Comparison of ENCODE assay signal across 8 mouse cellular contexts in genomic region chr2:181287338-181287957, GRCm38 (mm10). TPM values are rescaled to one million over a fixed set of nuclear protein-coding genes. Genes with fewer than 3 reads are reported as not detected.
DNase-seq lines count a peak whose midpoint lies in the region; ATAC-seq and TF ChIP-seq lines count a peak whose summit lies in the region.

No protein-coding gene starts in this region.

- peaks cover 28% of the 10 kb centered on the region for H3K4me1 ChIP-seq in bone marrow macrophage, adult 2 months (ENCODE audit: control insufficient read depth, insufficient read depth, low read length)
- H3K4me1 ChIP-seq in heart, embryonic 16.5 days (ENCODE audit: control insufficient read depth, insufficient read depth, low read length), result peaks cover 13% of the 10 kb centered on the region
- peaks cover 12% of the 10 kb centered on the region for H3K4me1 ChIP-seq in lung, embryonic 16.5 days (replicated peaks; ENCODE audit: control insufficient read depth, insufficient read depth, low read length)
- H3K4me1 ChIP-seq in thymus, adult 2 months (replicated peaks; ENCODE audit: control insufficient read depth, insufficient read depth, low read length), result 0 out of 2 replicates have a peak, but pooled peaks cover 2% of the 10 kb centered on the region

- no peak for TF ChIP-seq CTCF in bone marrow macrophage, adult 2 months (IDR thresholded peaks at IDR 0.05; ENCODE audit: low read depth, low read length)
- no peak for TF ChIP-seq CTCF in thymus, adult 2 months (IDR thresholded peaks at IDR 0.05; ENCODE audit: borderline replicate concordance, control insufficient read depth, extremely low read depth, insufficient read depth, low read length, poor library complexity)

- H3K36me3 ChIP-seq in heart, embryonic 16.5 days (ENCODE audit: control insufficient read depth, insufficient read depth), result 0 out of 2 replicates have a peak, but pooled peaks cover 2% of the 10 kb centered on the region
- peaks cover 3% of the 10 kb centered on the region for H3K36me3 ChIP-seq in lung, embryonic 16.5 days (ENCODE audit: control insufficient read depth, insufficient read depth, low read length)
- no peaks in the 10 kb centered on the region for H3K36me3 ChIP-seq in thymus, adult 2 months (ENCODE audit: control insufficient read depth, insufficient read depth, low read length)

- peak overlapping the region; percentile 72 for H3K4me3 ChIP-seq in bone marrow macrophage, adult 2 months (ENCODE audit: insufficient read depth, low read length)
- H3K4me3 ChIP-seq in heart, embryonic 16.5 days (ENCODE audit: low read length), result peak overlapping the region; percentile 84
- peak overlapping the region; percentile 79 for H3K4me3 ChIP-seq in lung, embryonic 16.5 days (ENCODE audit: low read length)
- peak overlapping the region; percentile 79 for H3K4me3 ChIP-seq in thymus, adult 2 months (ENCODE audit: control insufficient read depth, insufficient read depth, low read length)

- ATAC-seq in CD4-positive, CD25-positive, alpha-beta regulatory T cell, adult 4 months, result peak; percentile 61
- ATAC-seq in erythroblast, adult 5-6 weeks (replicated peaks; ENCODE audit: low FRiP score, poor library complexity, severe bottlenecking), result peak; percentile 61
- ATAC-seq in heart, embryonic 16.5 days (replicated peaks; ENCODE audit: extremely low read depth, insufficient read depth, low FRiP score), result peak; percentile 86
- ATAC-seq in lung, embryonic 16.5 days (ENCODE audit: low read depth), result peak; percentile 92

- peak overlapping the region; percentile 62 for H3K4me2 ChIP-seq in heart, embryonic 16.5 days (ENCODE audit: low read depth, low read length)
- H3K4me2 ChIP-seq in lung, embryonic 16.5 days (ENCODE audit: low read depth, low read length), result peak overlapping the region; percentile 84

- H3K9ac ChIP-seq in heart, embryonic 16.5 days (ENCODE audit: low read length), result peak overlapping the region; percentile 95
- H3K9ac ChIP-seq in lung, embryonic 16.5 days (ENCODE audit: low read length), result peak overlapping the region; percentile 96

- TF ChIP-seq POLR2A in bone marrow macrophage, adult 2 months (IDR thresholded peaks at IDR 0.05; ENCODE audit: borderline replicate concordance, low read depth, low read length), result no peak
- TF ChIP-seq POLR2A in thymus, adult 2 months (IDR thresholded peaks at IDR 0.05; ENCODE audit: control insufficient read depth, extremely low read depth, insufficient read depth, low read length, poor library complexity), result peak; percentile 93

- no peaks in the 10 kb centered on the region for H3K9me3 ChIP-seq in heart, embryonic 16.5 days (replicated peaks; ENCODE audit: control insufficient read depth, low read length)
- no peaks in the 10 kb centered on the region for H3K9me3 ChIP-seq in lung, embryonic 16.5 days (ENCODE audit: control insufficient read depth, low read length)

- H3K27me3 ChIP-seq in heart, embryonic 16.5 days (ENCODE audit: control insufficient read depth, insufficient read depth, low read length), result no peaks in the 10 kb centered on the region
- no peaks in the 10 kb centered on the region for H3K27me3 ChIP-seq in lung, embryonic 16.5 days (ENCODE audit: control insufficient read depth, insufficient read depth, low read depth, low read length)
- no peaks in the 10 kb centered on the region for H3K27me3 ChIP-seq in thymus, adult 2 months (ENCODE audit: control insufficient read depth, insufficient read depth, low read length)

- 1% methylated on average over 27 of the region's 71 CpGs for WGBS in heart, embryonic 16.5 days
- 0% methylated on average over 17 of the region's 71 CpGs for WGBS in lung, embryonic 16.5 days
- 4% methylated on average over 47 of the region's 71 CpGs for WGBS in thymus, adult 2 months

- peak; percentile 67 to 82 for DNase-seq in layer of hippocampus, adult 18-20 months (ENCODE audit: low spot score in 2 of 2)
- peak; percentile 70 for DNase-seq in ovary, adult 18-20 months (ENCODE audit: low spot score)
- DNase-seq in thymus, adult 2 months, result peak; percentile 84

- H3K27ac ChIP-seq in bone marrow macrophage, adult 2 months (ENCODE audit: insufficient read depth, low read depth, low read length), result peak overlapping the region; percentile 58
- peak overlapping the region; percentile 97 for H3K27ac ChIP-seq in heart, embryonic 16.5 days (ENCODE audit: low read length)
- H3K27ac ChIP-seq in lung, embryonic 16.5 days (ENCODE audit: low read length), result peak overlapping the region; percentile 96
- peak overlapping the region; percentile 83 for H3K27ac ChIP-seq in thymus, adult 2 months (ENCODE audit: control insufficient read depth, insufficient read depth, low read length)

RNA-seq across cellular contexts. Expression of gene Gmeb2, which starts 0.4 kb away (rescaled TPM):
- polyA plus RNA-seq in CD4-positive, CD25-positive, alpha-beta regulatory T cell, adult 4 months (2017; shearing (Covaris generic)), result 1 to 10 TPM; 9.5 to 9.7 TPM
- polyA plus RNA-seq in bone marrow macrophage, adult 2 months (2012; ENCODE audit: insufficient read depth, insufficient read length, missing spikeins), result 11.4 and 16.4 TPM in 2 replicates
- 23.6 and 24.6 TPM in 2 replicates for total RNA-seq in erythroblast, adult 5-6 weeks (2015; ENCODE audit: low replicate concordance)
- total RNA-seq in erythroblast, adult 5-6 weeks (2017; ENCODE audit: low replicate concordance), result 15.4 and 41.7 TPM in 2 replicates
- polyA plus RNA-seq in heart, embryonic 16.5 days (2015; fragmentation: Nextera tagmentation; extraction: Ambion mirVana), result 8.8 and 9.3 TPM in 2 replicates
- 10 to 100 TPM; 17.9 to 18.1 TPM for total RNA-seq in layer of hippocampus, adult 18-20 months (2021)
- polyA plus RNA-seq in lung, embryonic 16.5 days (2015; fragmentation: Nextera tagmentation; extraction: Ambion mirVana), result 14.3 and 15.9 TPM in 2 replicates
- 60.8 and 62.4 TPM in 2 replicates for polyA plus RNA-seq in thymus, adult 2 months (2012; rRNA removed)

RNA-seq across cellular contexts. Expression of gene Stmn3, which starts 26.9 kb away (rescaled TPM):
- not detected for polyA plus RNA-seq in CD4-positive, CD25-positive, alpha-beta regulatory T cell, adult 4 months (2017; shearing (Covaris generic))
- not detected in 2 replicates for polyA plus RNA-seq in bone marrow macrophage, adult 2 months (2012; ENCODE audit: insufficient read depth, insufficient read length, missing spikeins)
- total RNA-seq in erythroblast, adult 5-6 weeks (2015; ENCODE audit: low replicate concordance), result not detected in 2 replicates
- not detected in 2 replicates for total RNA-seq in erythroblast, adult 5-6 weeks (2017; ENCODE audit: low replicate concordance)
- polyA plus RNA-seq in heart, embryonic 16.5 days (2015; fragmentation: Nextera tagmentation; extraction: Ambion mirVana), result 1.4 and 1.9 TPM in 2 replicates
- total RNA-seq in layer of hippocampus, adult 18-20 months (2021), result 100 to 1,000 TPM; 560 to 580 TPM
- polyA plus RNA-seq in lung, embryonic 16.5 days (2015; fragmentation: Nextera tagmentation; extraction: Ambion mirVana), result 4.8 and 9.3 TPM in 2 replicates
- 0.15 TPM in 1 of 2 replicates, not detected in the other for polyA plus RNA-seq in thymus, adult 2 months (2012; rRNA removed)

RNA-seq across cellular contexts. Expression of gene Rtel1, which starts 32.1 kb away (rescaled TPM):
- 10 to 100 TPM; 42.4 to 44.3 TPM for polyA plus RNA-seq in CD4-positive, CD25-positive, alpha-beta regulatory T cell, adult 4 months (2017; shearing (Covaris generic))
- 17.1 and 27.3 TPM in 2 replicates for polyA plus RNA-seq in bone marrow macrophage, adult 2 months (2012; ENCODE audit: insufficient read depth, insufficient read length, missing spikeins)
- total RNA-seq in erythroblast, adult 5-6 weeks (2015; ENCODE audit: low replicate concordance), result 7.7 and 17.5 TPM in 2 replicates
- total RNA-seq in erythroblast, adult 5-6 weeks (2017; ENCODE audit: low replicate concordance), result 19.9 and 23.7 TPM in 2 replicates
- 23.8 and 25.9 TPM in 2 replicates for polyA plus RNA-seq in heart, embryonic 16.5 days (2015; fragmentation: Nextera tagmentation; extraction: Ambion mirVana)
- total RNA-seq in layer of hippocampus, adult 18-20 months (2021), result 10 to 100 TPM; 25.3 to 28.8 TPM
- 47.2 and 47.8 TPM in 2 replicates for polyA plus RNA-seq in lung, embryonic 16.5 days (2015; fragmentation: Nextera tagmentation; extraction: Ambion mirVana)
- 110 and 119 TPM in 2 replicates for polyA plus RNA-seq in thymus, adult 2 months (2012; rRNA removed)

RNA-seq across cellular contexts. Expression of gene Helz2, which starts 45.6 kb away (rescaled TPM):
- polyA plus RNA-seq in CD4-positive, CD25-positive, alpha-beta regulatory T cell, adult 4 months (2017; shearing (Covaris generic)), result 10 to 100 TPM; 19.7 to 25.9 TPM
- polyA plus RNA-seq in bone marrow macrophage, adult 2 months (2012; ENCODE audit: insufficient read depth, insufficient read length, missing spikeins), result 11.2 and 13.3 TPM in 2 replicates
- 8.6 and 10.0 TPM in 2 replicates for total RNA-seq in erythroblast, adult 5-6 weeks (2015; ENCODE audit: low replicate concordance)
- total RNA-seq in erythroblast, adult 5-6 weeks (2017; ENCODE audit: low replicate concordance), result 11.8 and 12.1 TPM in 2 replicates
- polyA plus RNA-seq in heart, embryonic 16.5 days (2015; fragmentation: Nextera tagmentation; extraction: Ambion mirVana), result 1.2 and 1.5 TPM in 2 replicates
- total RNA-seq in layer of hippocampus, adult 18-20 months (2021), result 1 to 10 TPM; 1.9 to 2.5 TPM
- 3.0 and 3.4 TPM in 2 replicates for polyA plus RNA-seq in lung, embryonic 16.5 days (2015; fragmentation: Nextera tagmentation; extraction: Ambion mirVana)
- polyA plus RNA-seq in thymus, adult 2 months (2012; rRNA removed), result 106 and 116 TPM in 2 replicates

Comparison
In these comparisons a context has a peak if more than half of its experiments do, and no peak if none do; other contexts are left out.
1. Peak in every context shown above with its lines: DNase-seq, ATAC-seq, H3K4me3 ChIP-seq and H3K27ac ChIP-seq.